Mouse (Mus musculus): ENCODE results near the gene Ndufb8.

DNA sequence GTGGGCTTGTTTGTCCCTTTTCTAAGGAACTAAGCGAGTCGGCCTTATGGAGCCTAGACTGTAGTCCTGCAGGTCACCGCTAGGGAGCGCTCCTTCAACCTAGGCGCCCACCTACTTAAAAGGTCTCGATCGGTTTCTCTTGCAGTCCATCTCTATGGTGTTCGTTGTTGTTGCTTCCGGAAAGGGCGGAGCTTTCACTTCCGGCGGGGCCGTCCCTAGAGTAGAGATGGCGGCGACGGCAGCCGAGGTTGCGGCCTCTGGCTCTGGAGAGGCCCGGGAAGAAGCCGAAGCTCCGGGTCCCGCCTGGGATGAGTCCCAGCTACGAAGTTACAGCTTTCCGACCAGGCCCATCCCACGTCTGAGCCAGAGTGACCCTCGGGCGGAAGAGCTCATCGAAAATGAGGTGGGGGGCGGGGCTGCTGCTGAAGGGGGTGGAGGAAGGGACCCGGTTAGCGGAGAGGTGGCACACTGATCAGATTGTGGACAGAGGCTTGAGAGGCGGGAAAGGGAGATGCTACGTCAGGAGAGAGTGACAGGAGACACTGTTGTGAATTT lies 7.5 kb upstream of the Ndufb8 start, which contains the start of gene Hif1an:
- TF ChIP-seq CTCF (IDR thresholded peaks at IDR 0.05; ENCODE audit: borderline replicate concordance, insufficient read depth, low read depth, low read length) (peak; percentile 83), POLR2A (IDR thresholded peaks at IDR 0.05; ENCODE audit: borderline replicate concordance, insufficient read depth, low read length) (peak; percentile 74; the same call in 1 of the 2 replicates)
